Mouse (Mus musculus) embryonic facial prominence, embryonic 11.5 days (tissue): ENCODE measurements around the gene Aimp1. TPM values are rescaled to one million over a fixed set of nuclear protein-coding genes. Genes with fewer than 3 reads are reported as not detected.
A peak's percentile ranks its signal among the peaks of the same experiment; 100 is the strongest.

Source experiments
- ATAC-seq: fragments of 200-750 bp; cut with Nextera tagmentation; replicated peaks from 2 replicates; pipeline ENCODE4 v1.8.0; 2017; ENCODE audit warnings: low read depth; ENCODE audit not compliant: insufficient number of reproducible peaks, low FRiP score, low TSS enrichment
- DNase-seq: peaks from one replicate; pipeline ENCODE4 v3.0.0-alpha.2; 2015; ENCODE audit warnings: low spot score
- H3K27ac ChIP-seq: fragments of 300-500 bp; sonication (generic); replicated peaks from 2 replicates; pipeline ENCODE4 v1.5.1; 2014; ENCODE audit warnings: mild to moderate bottlenecking, low read depth, low read length, control low read depth
- H3K27me3 ChIP-seq: fragments of 300-500 bp; sonication (generic); 2 replicates; pipeline ENCODE4 v1.6.1; 2014; ENCODE audit warnings: mild to moderate bottlenecking, low read length, moderate library complexity, mixed read lengths; ENCODE audit not compliant: control insufficient read depth, insufficient read depth
- H3K36me3 ChIP-seq: fragments of 300-500 bp; sonication (generic); replicated peaks from 2 replicates; pipeline ENCODE4 v1.6.1; 2014; ENCODE audit warnings: low read depth, mild to moderate bottlenecking, low read length, moderate library complexity, mixed read lengths; ENCODE audit not compliant: control insufficient read depth, insufficient read depth
- H3K4me1 ChIP-seq: fragments of 300-500 bp; sonication (generic); 2 replicates; pipeline ENCODE4 v1.6.1; 2014; ENCODE audit warnings: low read length, mixed read lengths; ENCODE audit not compliant: control insufficient read depth, insufficient read depth
- H3K4me2 ChIP-seq: fragments of 300-500 bp; sonication (generic); 2 replicates; pipeline ENCODE4 v1.6.1; 2014; ENCODE audit warnings: low read depth, mild to moderate bottlenecking, control low read depth, low read length, moderate library complexity
- H3K4me3 ChIP-seq: fragments of 300-500 bp; sonication (generic); 2 replicates; pipeline ENCODE4 v1.5.1; 2014; ENCODE audit warnings: low read depth, low read length, control low read depth
- H3K9ac ChIP-seq: fragments of 300-500 bp; sonication (generic); replicated peaks from 2 replicates; pipeline ENCODE4 v1.6.1; 2014; ENCODE audit warnings: mild to moderate bottlenecking, control low read depth, low read length
- H3K9me3 ChIP-seq: fragments of 300-500 bp; sonication (generic); replicated peaks from 2 replicates; pipeline ENCODE4 v1.6.1; 2016; ENCODE audit warnings: mild to moderate bottlenecking, low read length, inconsistent platforms, mixed read lengths; ENCODE audit not compliant: control insufficient read depth
- WGBS: fragments of 180-500 bp; shearing (Covaris S2); extraction: QIAGEN DNeasy Blood & Tissue Kit; methylation state at CpG from one replicate; pipeline ENCODE4 v1.1.7; 2014; 5-methylcytosine and 5-hydroxymethylcytosine counted together
- polyA plus RNA-seq: library from polyadenylated mRNA; unstranded; fragments of >200 nt; fragmentation: Nextera tagmentation; extraction: Ambion mirVana; gene quantifications from 2 replicates; pipeline ENCODE4 v1.2.1, GENCODE M21; 2014

The Aimp1 gene
- 89.1 and 93.3 TPM in 2 replicates for polyA plus RNA-seq

GRCm38 (mm10) chr3:132684231-132684928, at the start of gene Aimp1:
Gene Aimp1 (minus strand): TSS chr3:132684370.
- no peaks in the 10 kb centered on the region for H3K9me3 ChIP-seq
- 3% methylated on average over 27 of the region's 27 CpGs for WGBS
- peak within 1 kb of the TSS; percentile 80 for H3K27ac ChIP-seq
- H3K9ac ChIP-seq: peak within 1 kb of the TSS; percentile 88
- H3K36me3 ChIP-seq: no peaks in the 10 kb centered on the region; the same call in 1 of the 2 replicates
- no peak; the same call in 1 of the 2 replicates for ATAC-seq
- peak within 1 kb of the TSS; percentile 62 for H3K4me3 ChIP-seq
- no peaks in the 10 kb centered on the region for H3K27me3 ChIP-seq
- no peaks in the 10 kb centered on the region for H3K4me1 ChIP-seq
- H3K4me2 ChIP-seq: peak within 1 kb of the TSS; percentile 67
- DNase-seq: no peak

GRCm38 (mm10) chr3:132724326-132724725, 40.2 kb upstream of the Aimp1 start:
- no peak overlapping the region for H3K4me3 ChIP-seq
- DNase-seq (no peak), ATAC-seq (no peak)
- WGBS: 96% methylated on average over 3 of the region's 3 CpGs
- H3K36me3 ChIP-seq: no peaks in the 10 kb centered on the region
- H3K4me2 ChIP-seq: no peak overlapping the region
- no peaks in the 10 kb centered on the region for H3K4me1 ChIP-seq
- H3K27ac ChIP-seq: no peak overlapping the region
- H3K9me3 ChIP-seq: no peaks in the 10 kb centered on the region
- no peak overlapping the region for H3K9ac ChIP-seq
- no peaks in the 10 kb centered on the region for H3K27me3 ChIP-seq

- H3K4me1 ChIP-seq: no peaks in the 10 kb centered on the region
- no peak overlapping the region for H3K4me2 ChIP-seq
- H3K4me3 ChIP-seq: no peak overlapping the region
- H3K9ac ChIP-seq: no peak overlapping the region
- no peaks in the 10 kb centered on the region for H3K36me3 ChIP-seq
- DNase-seq: no peak
- no peak for ATAC-seq
- H3K9me3 ChIP-seq: no peaks in the 10 kb centered on the region
- 96% methylated on average over 4 of the region's 4 CpGs for WGBS
- no peak overlapping the region for H3K27ac ChIP-seq
- no peaks in the 10 kb centered on the region for H3K27me3 ChIP-seq
These were observed 33.1 kb upstream of the Aimp1 start for GRCm38 (mm10) chr3:132717316-132717715.

- Histone ChIP-seq H3K27me3 (no peaks in the 10 kb centered on the region), H3K9me3 (no peaks in the 10 kb centered on the region), H3K4me1 (no peaks in the 10 kb centered on the region), H3K9ac (no peak overlapping the region), H3K27ac (no peak overlapping the region), H3K36me3 (no peaks in the 10 kb centered on the region), H3K4me2 (no peak overlapping the region), H3K4me3 (no peak overlapping the region)
- 39% methylated on average over 5 of the region's 5 CpGs for WGBS
- no peak for ATAC-seq
- peak; percentile 56 for DNase-seq
These were observed 29.7 kb upstream of the Aimp1 start for GRCm38 (mm10) chr3:132713913-132714312.

GRCm38 (mm10) chr3:132706977-132707376, 22.8 kb upstream of the Aimp1 start:
- Histone ChIP-seq H3K27ac (no peak overlapping the region), H3K9ac (no peak overlapping the region), H3K4me1 (no peaks in the 10 kb centered on the region), H3K4me3 (no peak overlapping the region), H3K36me3 (no peaks in the 10 kb centered on the region), H3K27me3 (no peaks in the 10 kb centered on the region), H3K4me2 (no peak overlapping the region), H3K9me3 (no peaks in the 10 kb centered on the region)
- ATAC-seq: no peak
- no peak for DNase-seq
- WGBS: 77% methylated on average over 4 of the region's 4 CpGs

- no peaks in the 10 kb centered on the region for H3K9me3 ChIP-seq
- 83% methylated on average over 3 of the region's 3 CpGs for WGBS
These were observed 20.0 kb upstream of the Aimp1 start for GRCm38 (mm10) chr3:132704216-132704615.

GRCm38 (mm10) chr3:132701368-132701767, 17.2 kb upstream of the Aimp1 start:
- H3K27ac ChIP-seq: no peak overlapping the region
- 84% methylated on average over 3 of the region's 3 CpGs for WGBS
- ATAC-seq: no peak

More at GRCm38 (mm10) chr3:132704216-132704615, 20.0 kb upstream of the Aimp1 start:
- no peak for DNase-seq
- no peaks in the 10 kb centered on the region for H3K27me3 ChIP-seq
- H3K36me3 ChIP-seq: no peaks in the 10 kb centered on the region
- no peak overlapping the region for H3K4me3 ChIP-seq
- H3K27ac ChIP-seq: no peak overlapping the region
- H3K9ac ChIP-seq: no peak overlapping the region
- H3K4me2 ChIP-seq: no peak overlapping the region
- no peaks in the 10 kb centered on the region for H3K4me1 ChIP-seq
- ATAC-seq: no peak

GRCm38 (mm10) chr3:132683447-132684230, 531 bp downstream of the Aimp1 start, which contains the start of gene Tbck:
Gene Tbck (plus strand): TSS chr3:132684144.
- Histone ChIP-seq H3K4me1 (no peaks in the 10 kb centered on the region), H3K9ac (peak within 1 kb of the TSS; percentile 88), H3K9me3 (no peaks in the 10 kb centered on the region), H3K27me3 (no peaks in the 10 kb centered on the region), H3K4me3 (peak within 1 kb of the TSS; percentile 62), H3K27ac (peak within 1 kb of the TSS; percentile 80), H3K36me3 (no peaks in the 10 kb centered on the region; the same call in 1 of the 2 replicates), H3K4me2 (peak within 1 kb of the TSS; percentile 67)
- WGBS: under 1% methylated on average over 40 of the region's 42 CpGs
- DNase-seq: peak; percentile 92
- peak; percentile 93 for ATAC-seq

More at GRCm38 (mm10) chr3:132701368-132701767, 17.2 kb upstream of the Aimp1 start:
- no peak overlapping the region for H3K4me3 ChIP-seq
- no peak overlapping the region for H3K9ac ChIP-seq
- H3K4me1 ChIP-seq: no peaks in the 10 kb centered on the region
- no peaks in the 10 kb centered on the region for H3K27me3 ChIP-seq
- H3K4me2 ChIP-seq: no peak overlapping the region
- no peaks in the 10 kb centered on the region for H3K9me3 ChIP-seq
- DNase-seq: peak; percentile 49
- H3K36me3 ChIP-seq: no peaks in the 10 kb centered on the region
